Mouse (Mus musculus) neural tube, embryonic 14.5 days (tissue): ENCODE measurements around the gene Ahdc1. TPM values are rescaled to one million over a fixed set of nuclear protein-coding genes. Genes with fewer than 3 reads are reported as not detected.

ENCODE experiments used
- ATAC-seq: fragments of 200-750 bp; cut with Nextera tagmentation; 2 replicates; pipeline ENCODE4 v1.8.0; 2017; ENCODE audit warnings: low read depth, mild to moderate bottlenecking, moderate TSS enrichment, moderate library complexity
- H3K27ac ChIP-seq: fragments of 300-500 bp; sonication (generic); 2 replicates; pipeline ENCODE4 v1.5.1; 2014; ENCODE audit warnings: low read depth, mild to moderate bottlenecking, control low read depth, low read length, moderate library complexity, mixed read lengths
- H3K27me3 ChIP-seq: fragments of 300-500 bp; sonication (generic); 2 replicates; pipeline ENCODE4 v1.6.1; 2014; ENCODE audit warnings: low read length; ENCODE audit not compliant: control insufficient read depth, insufficient read depth
- H3K36me3 ChIP-seq: fragments of 300-500 bp; sonication (generic); 2 replicates; pipeline ENCODE4 v1.6.1; 2014; ENCODE audit warnings: low read length, mixed read lengths; ENCODE audit not compliant: control insufficient read depth, insufficient read depth
- H3K4me1 ChIP-seq: fragments of 300-500 bp; sonication (generic); 2 replicates; pipeline ENCODE4 v1.6.1; 2014; ENCODE audit warnings: low read length; ENCODE audit not compliant: control insufficient read depth, insufficient read depth
- H3K4me2 ChIP-seq: fragments of 300-500 bp; sonication (generic); 2 replicates; pipeline ENCODE4 v1.6.1; 2014; ENCODE audit warnings: mild to moderate bottlenecking, low read depth, low read length, control low read depth
- H3K4me3 ChIP-seq: fragments of 300-500 bp; sonication (generic); 2 replicates; pipeline ENCODE4 v1.5.1; 2014; ENCODE audit warnings: low read depth, low read length, control low read depth, mixed read lengths
- H3K9ac ChIP-seq: fragments of 300-500 bp; sonication (generic); replicated peaks from 2 replicates; pipeline ENCODE4 v1.6.1; 2014; ENCODE audit warnings: low read depth, mild to moderate bottlenecking, control low read depth, low read length, mixed read lengths
- H3K9me3 ChIP-seq: fragments of 300-500 bp; sonication (generic); 2 replicates; pipeline ENCODE4 v1.6.1; 2016; ENCODE audit warnings: low read length; ENCODE audit not compliant: control insufficient read depth
- WGBS: fragments of 180-500 bp; shearing (Covaris S2); extraction: QIAGEN DNeasy Blood & Tissue Kit; methylation state at CpG from one replicate; pipeline ENCODE4 v1.1.7; 2014; 5-methylcytosine and 5-hydroxymethylcytosine counted together
- polyA plus RNA-seq: library from polyadenylated mRNA; unstranded; fragments of >200 nt; fragmentation: Nextera tagmentation; extraction: Ambion mirVana; gene quantifications from 2 replicates; pipeline ENCODE4 v1.2.1, GENCODE M21; 2014

The Ahdc1 gene
- polyA plus RNA-seq, 1 experiment from 2014 or later = 13.1 TPM

DNA sequence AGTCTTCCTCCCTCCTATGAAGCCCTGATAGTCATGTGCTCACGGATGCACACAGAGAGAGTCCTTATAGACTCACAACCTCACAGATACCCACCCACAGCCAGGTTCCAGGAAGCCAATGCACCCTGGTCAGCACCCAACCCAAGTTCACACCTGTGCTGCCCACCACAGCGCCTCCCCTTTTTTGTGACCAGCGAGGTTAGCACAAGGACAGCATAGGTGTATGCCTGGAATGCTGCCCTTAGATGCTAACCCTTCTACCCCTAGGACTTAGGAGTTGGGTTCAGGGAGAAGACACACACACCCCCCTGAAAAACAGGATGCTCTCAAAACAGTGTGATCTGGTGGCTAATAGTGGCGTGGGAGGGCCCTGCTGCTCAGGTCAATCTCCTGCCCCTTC, 78.7 kb downstream of the Ahdc1 start:
- H3K36me3 ChIP-seq = no peaks in the 10 kb centered on the region
- H3K4me3 ChIP-seq = no peak overlapping the region
- no peaks in the 10 kb centered on the region for H3K9me3 ChIP-seq
- 81% methylated on average over 4 of the region's 4 CpGs for WGBS
- 0 out of 2 replicates have a peak overlapping the region, but pooled peaks have one; percentile 25 for H3K9ac ChIP-seq
- no peak for ATAC-seq
- H3K27me3 ChIP-seq = no peaks in the 10 kb centered on the region
- H3K27ac ChIP-seq = peak overlapping the region; percentile 85
- peak overlapping the region; percentile 18; the same call in 1 of the 2 replicates for H3K4me2 ChIP-seq
- peaks cover 58% of the 10 kb centered on the region for H3K4me1 ChIP-seq

DNA sequence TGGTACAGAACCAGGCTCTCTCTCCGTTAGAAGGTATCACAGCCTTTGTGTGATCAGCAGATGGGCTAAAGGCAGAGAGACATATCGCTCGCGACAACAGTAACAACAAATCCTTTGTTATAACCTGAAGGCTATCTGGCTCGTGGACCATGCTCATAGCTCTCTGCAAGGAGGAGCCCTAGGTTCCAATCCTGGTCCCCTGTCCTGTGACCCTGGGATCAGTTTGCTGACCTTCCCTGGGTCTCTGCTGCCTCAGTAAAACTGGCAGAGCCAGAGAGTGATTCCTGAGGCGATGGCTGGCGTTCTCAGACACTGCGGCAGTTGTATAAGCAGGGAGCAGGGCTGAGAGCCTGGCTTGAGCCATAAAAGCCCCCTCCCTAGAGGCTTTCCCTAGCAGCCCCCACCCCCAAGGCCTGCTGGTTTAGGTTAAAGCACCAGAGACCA, 79.2 kb downstream of the Ahdc1 start:
- H3K4me3 ChIP-seq = no peak overlapping the region
- WGBS = 19% methylated on average over 8 of the region's 8 CpGs
- H3K9ac ChIP-seq = 0 out of 2 replicates have a peak overlapping the region, but pooled peaks have one; percentile 25
- peaks cover 58% of the 10 kb centered on the region for H3K4me1 ChIP-seq
- H3K9me3 ChIP-seq = no peaks in the 10 kb centered on the region
- ATAC-seq = peak; percentile 12; the same call in 1 of the 2 replicates
- H3K27me3 ChIP-seq = no peaks in the 10 kb centered on the region
- peak overlapping the region; percentile 85 for H3K27ac ChIP-seq
- H3K4me2 ChIP-seq = peak overlapping the region; percentile 18; the same call in 1 of the 2 replicates
- H3K36me3 ChIP-seq = no peaks in the 10 kb centered on the region

DNA sequence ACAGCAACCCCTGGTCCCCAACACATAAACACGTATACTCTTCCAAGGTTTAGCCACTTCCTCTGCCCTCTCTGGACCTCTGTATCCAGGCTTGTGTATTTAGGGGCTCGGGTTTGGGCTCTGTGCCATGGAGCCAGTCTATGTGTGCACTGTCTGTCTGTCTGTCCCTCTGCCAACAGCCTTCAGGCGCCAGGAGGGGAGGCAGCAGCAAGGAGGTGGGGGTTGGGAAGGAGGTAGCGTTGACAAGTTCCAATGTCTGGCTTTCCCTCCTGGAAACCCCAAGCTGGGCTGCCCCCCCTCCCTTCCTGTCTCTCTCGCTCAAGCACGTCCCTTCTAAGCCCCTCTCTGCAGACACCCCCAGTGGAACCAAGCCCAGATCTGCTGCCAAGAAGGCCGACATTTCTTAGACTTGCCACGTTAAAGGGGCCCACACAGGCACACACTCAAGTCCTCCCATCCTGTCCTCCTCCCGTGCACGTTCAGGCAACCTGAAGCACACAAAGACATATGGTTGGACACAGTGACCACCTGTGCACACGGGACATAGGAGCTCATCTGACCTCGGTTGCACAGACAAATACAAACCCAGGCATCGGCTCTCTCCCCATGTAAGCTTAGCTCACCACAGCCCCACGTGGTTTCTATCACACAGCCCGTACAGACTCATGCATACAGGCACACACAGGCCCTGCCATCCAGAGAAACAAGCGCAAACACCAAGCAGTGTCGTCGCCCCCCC, 79.8 kb downstream of the Ahdc1 start:
- ATAC-seq = peak; percentile 18; the same call in 1 of the 2 replicates
- Histone ChIP-seq H3K4me3 (no peak overlapping the region), H3K9ac (peak overlapping the region; percentile 34), H3K9me3 (no peaks in the 10 kb centered on the region), H3K4me1 (peaks cover 57% of the 10 kb centered on the region), H3K27ac (peak overlapping the region; percentile 85), H3K36me3 (no peaks in the 10 kb centered on the region), H3K4me2 (no peak overlapping the region), H3K27me3 (no peaks in the 10 kb centered on the region)
- WGBS = 38% methylated on average over 18 of the region's 18 CpGs

DNA sequence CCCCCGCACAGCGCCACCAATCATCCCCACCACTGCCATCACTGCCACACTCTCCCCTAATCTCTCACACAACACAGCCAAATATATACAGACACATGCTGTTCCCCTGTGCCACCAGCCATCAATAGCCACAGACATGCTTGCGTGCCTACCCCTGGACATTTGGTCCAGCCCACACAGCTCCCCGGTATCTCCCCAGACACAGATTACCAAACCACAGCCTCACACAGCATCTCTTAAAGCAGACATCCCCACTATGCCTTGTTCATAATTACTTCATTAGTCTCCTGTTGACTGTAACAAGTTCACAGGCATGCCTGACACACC, 80.4 kb downstream of the Ahdc1 start:
- no peak overlapping the region for H3K4me3 ChIP-seq
- WGBS = 74% methylated on average over 4 of the region's 4 CpGs
- no peak for ATAC-seq
- no peaks in the 10 kb centered on the region for H3K27me3 ChIP-seq
- H3K27ac ChIP-seq = peak overlapping the region; percentile 85; the same call in 1 of the 2 replicates
- peaks cover 51% of the 10 kb centered on the region for H3K4me1 ChIP-seq
- peak overlapping the region; percentile 34; the same call in 1 of the 2 replicates for H3K9ac ChIP-seq
- no peak overlapping the region for H3K4me2 ChIP-seq
- no peaks in the 10 kb centered on the region for H3K36me3 ChIP-seq
- H3K9me3 ChIP-seq = no peaks in the 10 kb centered on the region

- Histone ChIP-seq H3K36me3 (no peaks in the 10 kb centered on the region), H3K27ac (peak overlapping the region; percentile 72), H3K9ac (0 out of 2 replicates have a peak overlapping the region, but pooled peaks have one; percentile 21), H3K9me3 (no peaks in the 10 kb centered on the region), H3K4me2 (peak overlapping the region; percentile 37), H3K27me3 (no peaks in the 10 kb centered on the region), H3K4me1 (peaks cover 50% of the 10 kb centered on the region), H3K4me3 (no peak overlapping the region)
- peak; percentile 28; the same call in 1 of the 2 replicates for ATAC-seq
- 4% methylated on average over 18 of the region's 18 CpGs for whole genome bisulfite sequencing
Observed at GRCm38 (mm10) chr4:133092453-133092901, 81.4 kb downstream of the Ahdc1 start.

DNA sequence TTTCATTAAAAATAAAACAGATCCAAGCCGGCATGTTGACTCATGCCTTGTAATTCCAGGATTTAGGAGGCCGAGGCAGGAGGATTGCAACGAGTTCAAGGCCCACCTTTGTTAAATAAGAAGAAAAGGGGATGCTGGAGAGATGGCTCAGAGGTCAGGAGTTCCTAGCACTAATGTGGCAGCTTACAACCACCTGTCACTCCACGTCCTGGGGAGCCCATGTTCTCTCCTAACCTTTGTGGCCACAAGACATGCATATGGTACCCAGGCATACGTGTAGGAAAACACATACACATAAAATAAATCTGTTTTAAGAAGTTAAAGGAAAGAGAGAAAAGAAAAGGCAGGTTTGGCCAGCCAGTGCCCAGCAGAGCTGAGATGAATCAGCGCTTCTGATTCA, 82.0 kb downstream of the Ahdc1 start:
- peak overlapping the region; percentile 72 for H3K27ac ChIP-seq
- no peaks in the 10 kb centered on the region for H3K36me3 ChIP-seq
- H3K4me1 ChIP-seq = peaks cover 47% of the 10 kb centered on the region
- no peak overlapping the region for H3K9ac ChIP-seq
- 67% methylated on average over 6 of the region's 6 CpGs for WGBS
- H3K9me3 ChIP-seq = no peaks in the 10 kb centered on the region
- H3K27me3 ChIP-seq = no peaks in the 10 kb centered on the region
- no peak for ATAC-seq
- H3K4me2 ChIP-seq = no peak overlapping the region
- H3K4me3 ChIP-seq = no peak overlapping the region

- Histone ChIP-seq H3K4me2 (no peak overlapping the region), H3K36me3 (no peaks in the 10 kb centered on the region), H3K4me3 (no peak overlapping the region), H3K27me3 (no peaks in the 10 kb centered on the region), H3K4me1 (peaks cover 47% of the 10 kb centered on the region), H3K9ac (no peak overlapping the region), H3K27ac (peak overlapping the region; percentile 72; the same call in 1 of the 2 replicates), H3K9me3 (no peaks in the 10 kb centered on the region)
- 22% methylated on average over 6 of the region's 6 CpGs for WGBS
- no peak for ATAC-seq
Observed at GRCm38 (mm10) chr4:133093481-133094033, 82.5 kb downstream of the Ahdc1 start.

DNA sequence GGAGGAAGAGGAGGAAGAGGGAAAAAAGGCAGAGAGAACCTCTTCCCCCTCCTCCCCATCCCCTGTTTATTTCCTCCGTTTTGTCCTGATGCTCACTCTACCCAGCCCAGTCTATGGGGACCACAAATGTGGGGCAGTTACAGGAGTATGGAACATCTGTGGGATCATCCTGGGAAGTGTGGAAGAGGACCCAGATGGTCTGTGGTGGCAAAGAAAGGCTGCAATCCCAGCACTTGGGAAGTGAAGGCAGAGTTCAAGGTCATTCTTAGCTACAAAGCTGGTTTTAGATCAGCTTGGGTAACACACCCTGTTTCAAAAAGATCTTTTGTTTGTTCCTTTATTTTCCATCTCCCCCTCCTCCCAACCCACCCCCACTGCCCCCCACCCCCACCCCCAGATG, 83.2 kb downstream of the Ahdc1 start:
- H3K9ac ChIP-seq = no peak overlapping the region
- 27% methylated on average over 1 of the region's 1 CpGs for WGBS

More for the DNA sequence above, 83.2 kb downstream of the Ahdc1 start:
- Histone ChIP-seq H3K4me3 (no peak overlapping the region), H3K36me3 (no peaks in the 10 kb centered on the region), H3K4me1 (peaks cover 47% of the 10 kb centered on the region), H3K27me3 (no peaks in the 10 kb centered on the region), H3K9me3 (no peaks in the 10 kb centered on the region), H3K4me2 (no peak overlapping the region), H3K27ac (no peak overlapping the region)
- no peak for ATAC-seq
